Mouse (Mus musculus) brain, embryonic 14.5 days (tissue): ENCODE measurements at regions not wholly inside any gene's neighbourhood (a gene's known extent, or its start where the extent isn't known, plus 50 kb on each side); places are given as distances from the start of the nearest gene placed in this dataset.

Source experiments
- CTCF ChIP-seq: fragments of 200-500 bp; IDR thresholded peaks from 2 replicates; pipeline ENCODE4 v1.5.1; 2012; ENCODE audit warnings: inconsistent platforms, mild to moderate bottlenecking, moderate library complexity, borderline replicate concordance; ENCODE audit not compliant: insufficient read depth, insufficient read length; ENCODE audit errors: extremely low read depth
- POLR2A ChIP-seq: fragments of 200-500 bp; IDR thresholded peaks from 2 replicates; pipeline ENCODE4 v1.6.1; 2012; ENCODE audit warnings: mild to moderate bottlenecking, inconsistent platforms, borderline replicate concordance; ENCODE audit not compliant: poor library complexity, insufficient read depth, insufficient read length, severe bottlenecking; ENCODE audit errors: extremely low read depth

DNA sequence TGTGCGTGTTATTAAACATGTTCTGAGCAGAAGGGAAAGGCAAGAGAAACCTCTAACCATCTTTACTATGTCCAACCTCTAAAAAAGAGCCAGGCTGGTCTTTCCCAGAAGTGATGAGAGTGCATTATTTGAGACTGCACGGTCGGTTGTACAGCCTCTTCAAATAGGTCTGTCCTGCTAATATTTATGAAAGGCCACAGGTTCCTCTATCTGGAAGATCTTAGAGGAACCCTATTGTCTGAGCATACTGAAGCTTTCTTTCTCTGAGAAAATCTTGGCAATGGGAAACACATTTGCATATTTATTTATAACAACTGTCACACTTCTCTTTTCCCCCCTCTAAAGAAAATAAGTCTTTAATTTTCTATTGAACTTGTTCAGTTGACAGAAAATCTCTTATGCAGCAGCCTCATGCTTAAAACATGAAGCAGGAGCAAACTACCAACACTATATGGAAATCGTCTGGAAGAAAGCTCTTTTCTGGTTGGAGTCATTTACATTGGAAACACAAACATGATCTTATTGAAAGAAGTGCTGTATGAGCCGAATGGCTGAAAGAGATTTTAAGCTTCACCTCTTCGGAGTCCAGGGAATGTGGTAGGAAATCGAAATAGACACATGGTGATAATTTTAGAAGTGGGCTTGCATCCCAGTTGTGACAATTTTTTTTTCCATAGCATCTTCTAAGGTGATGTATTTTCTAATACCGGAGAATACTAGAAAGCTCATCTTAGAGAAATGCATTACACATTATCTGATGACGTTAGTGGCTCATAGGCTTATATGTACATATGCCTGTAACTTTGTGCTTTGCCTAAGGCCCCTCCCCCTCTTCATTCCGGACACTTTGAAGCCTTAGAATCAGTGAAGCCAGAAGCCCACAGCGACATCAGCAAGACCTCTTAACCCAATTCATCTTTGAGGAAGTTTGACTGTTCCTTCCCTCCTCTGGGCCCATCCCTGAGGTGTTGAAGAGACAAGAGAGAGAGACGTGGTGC is 451.1 kb downstream of the Klf5 start:
- TF ChIP-seq CTCF = no peak
- TF ChIP-seq POLR2A = no peak
